Mouse (Mus musculus): ENCODE measurements around the gene Atp8b3.

- TF ChIP-seq POLR2A (IDR thresholded peaks at IDR 0.05; ENCODE audit: insufficient read depth, low read depth, low read length): no peak
- TF ChIP-seq CTCF (IDR thresholded peaks at IDR 0.05): no peak
Observed at GRCm38 (mm10) chr10:80532783-80533182, 6.1 kb downstream of the Atp8b3 start.
